Comparison of ENCODE assay signal across 11 mouse cellular contexts in the genomic region with DNA sequence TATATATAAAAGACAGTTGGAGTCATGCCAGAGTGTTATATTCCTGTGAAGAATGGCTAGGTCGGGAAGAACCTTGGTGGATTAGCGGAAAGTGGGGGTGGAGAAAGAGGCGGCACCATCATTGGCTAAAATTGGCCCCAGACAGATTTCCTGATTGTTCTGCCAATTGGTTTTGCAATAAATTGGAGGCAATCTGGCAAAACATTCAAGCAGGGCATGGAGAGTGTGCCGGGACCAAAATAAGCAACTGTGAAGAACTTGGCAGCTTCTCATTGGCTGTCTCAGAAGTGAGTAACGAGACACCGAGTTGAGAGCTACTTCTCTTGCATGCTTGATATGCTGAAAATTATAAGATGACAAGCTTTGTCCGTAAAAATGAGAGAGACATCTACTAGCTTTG. TPM values are rescaled to one million over a fixed set of nuclear protein-coding genes. Genes with fewer than 3 reads are reported as not detected.
DNase-seq lines count a peak whose midpoint lies in the region; ATAC-seq and TF ChIP-seq lines count a peak whose summit lies in the region.
"Had no signal": no experiment of that assay in that cellular context is flagged by ENCODE, and none has a peak within 500 bp of the region (broad histone marks: within the 10 kb centered on the region; RNA-seq: fewer than 3 reads in every experiment).

No protein-coding gene starts in this region.

- no peak for TF ChIP-seq CTCF in gastrocnemius, adult 2 months (IDR thresholded peaks at IDR 0.05)
- TF ChIP-seq CTCF in left cerebral cortex, adult 2 months (IDR thresholded peaks at IDR 0.05), result no peak

- no peaks in the 10 kb centered on the region for H3K4me1 ChIP-seq in midbrain, embryonic 15.5 days

- no peaks in the 10 kb centered on the region for H3K27me3 ChIP-seq in midbrain, embryonic 15.5 days (replicated peaks)

- no peaks in the 10 kb centered on the region for H3K36me3 ChIP-seq in midbrain, embryonic 15.5 days (replicated peaks)

- 78% methylated on average over 7 of the region's 7 CpGs for WGBS in midbrain, embryonic 15.5 days

- peak overlapping the region; percentile 55 for H3K27ac ChIP-seq in gastrocnemius, adult 2 months
- H3K27ac ChIP-seq in left cerebral cortex, adult 2 months, result no peak overlapping the region
- no peak overlapping the region for H3K27ac ChIP-seq in midbrain, embryonic 15.5 days

- no peak for ATAC-seq in midbrain, embryonic 15.5 days (replicated peaks)
- ATAC-seq: intestine, postnatal 0 days had no signal

- no peak overlapping the region for H3K9ac ChIP-seq in midbrain, embryonic 15.5 days

- no peaks in the 10 kb centered on the region for H3K9me3 ChIP-seq in midbrain, embryonic 15.5 days

- intact Hi-C loops in gastrocnemius, adult 2 months (cut with DNase I), result no loop called here
- intact Hi-C loops in left cerebral cortex, adult 2 months (cut with DNase I), result no loop called here

- no peak overlapping the region for H3K4me2 ChIP-seq in midbrain, embryonic 15.5 days

- peak; percentile 31 for DNase-seq in gastrocnemius, adult 2 months
- no peak for DNase-seq in gastrocnemius, adult 8-10 months (ENCODE audit: low spot score in 2 of 2)
- DNase-seq in right cerebral cortex, adult 2 months (ENCODE audit: low spot score in 2 of 2), result peak; percentile 10 to 30
- DNase-seq in right cerebral cortex, postnatal 14 days, result no peak
- peak; percentile 9 to 12 for DNase-seq in left cerebral cortex, adult 2 months (ENCODE audit: extremely low spot score in 1 of 2, low spot score in 2 of 2)
- no peak for DNase-seq in kidney, postnatal 25 days
- DNase-seq: cerebellum, adult 8-10 months; thymus, postnatal 14 days had no signal

- peak overlapping the region; percentile 48 for H3K4me3 ChIP-seq in gastrocnemius, adult 2 months
- no peak overlapping the region for H3K4me3 ChIP-seq in left cerebral cortex, adult 2 months
- H3K4me3 ChIP-seq in midbrain, embryonic 15.5 days, result no peak overlapping the region

RNA-seq across cellular contexts. Expression of a gene that starts 49.6 kb away (rescaled TPM):
- 1 to 10 TPM; 2.3 to 3.4 TPM for total RNA-seq in gastrocnemius, adult 2 months (2021)
- total RNA-seq in gastrocnemius, adult 8-10 months (2022), result 1 to 10 TPM in 3 of 4 experiments, under 1 TPM in 1; 0.92 to 2.2 (median 1.3) TPM
- 10 to 100 TPM; 18.7 to 26.3 TPM for total RNA-seq in left cerebral cortex, adult 2 months (2021)
- 43.0 and 49.3 TPM in 2 replicates for polyA plus RNA-seq in midbrain, embryonic 15.5 days (2015; fragmentation: Nextera tagmentation; extraction: Ambion mirVana)
- total RNA-seq: megakaryocyte, adult 5-6 weeks had no signal

Comparison
In these comparisons a context has a peak if more than half of its experiments do, and no peak if none do; other contexts are left out.
1. DNase-seq: peak in gastrocnemius, adult 2 months (single experiment), right cerebral cortex, adult 2 months (2 of 2) and left cerebral cortex, adult 2 months (2 of 2); none in gastrocnemius, adult 8-10 months (0 of 2), right cerebral cortex, postnatal 14 days (single experiment) and kidney, postnatal 25 days (0 of 2).
2. RNA of a gene that starts 49.6 kb away (total RNA-seq): 18.7 to 26.3 TPM in left cerebral cortex, adult 2 months; 2.3 to 3.4 TPM in gastrocnemius, adult 2 months and 0.92 to 2.2 TPM in gastrocnemius, adult 8-10 months; every median in the first group is over 4 times any median in the second.